Mouse (Mus musculus) limb, embryonic 10.5 days (tissue): ENCODE results near the gene Slc10a6. TPM values are rescaled to one million over a fixed set of nuclear protein-coding genes. Genes with fewer than 3 reads are reported as not detected.

Experiments
- DNase-seq: peaks from one replicate; pipeline ENCODE4 v3.0.0-alpha.2; 2017; ENCODE audit warnings: low spot score
- H3K27ac ChIP-seq: fragments of 300-500 bp; sonication (generic); 2 replicates; pipeline ENCODE4 v1.5.1; 2016; ENCODE audit warnings: mild to moderate bottlenecking
- H3K27me3 ChIP-seq: fragments of 300-500 bp; sonication (generic); 2 replicates; pipeline ENCODE4 v1.6.1; 2016; ENCODE audit warnings: low read depth, mild to moderate bottlenecking; ENCODE audit not compliant: poor library complexity, severe bottlenecking
- H3K36me3 ChIP-seq: fragments of 300-500 bp; sonication (generic); 2 replicates; pipeline ENCODE4 v1.6.1; 2016; ENCODE audit warnings: mild to moderate bottlenecking, moderate library complexity
- H3K4me1 ChIP-seq: fragments of 300-500 bp; sonication (generic); 2 replicates; pipeline ENCODE4 v1.6.1; 2016
- H3K4me3 ChIP-seq: fragments of 300-500 bp; sonication (generic); 2 replicates; pipeline ENCODE4 v1.5.1; 2016; ENCODE audit warnings: mild to moderate bottlenecking, moderate library complexity
- H3K9me3 ChIP-seq: fragments of 300-500 bp; sonication (generic); replicated peaks from 2 replicates; pipeline ENCODE4 v1.6.1; 2016; ENCODE audit warnings: mild to moderate bottlenecking
- WGBS: fragments of 180-500 bp; shearing (Covaris S2); methylation state at CpG from one replicate; pipeline ENCODE4 v1.1.7; 2016; 5-methylcytosine and 5-hydroxymethylcytosine counted together
- polyA plus RNA-seq: library from polyadenylated mRNA; unstranded; fragments of >200 nt; fragmentation: Nextera tagmentation; extraction: Ambion mirVana; gene quantifications from 2 replicates; pipeline ENCODE4 v1.2.1, GENCODE M21; 2016

Gene Slc10a6
- polyA plus RNA-seq, 1 experiment from 2014 or later: not detected

DNA sequence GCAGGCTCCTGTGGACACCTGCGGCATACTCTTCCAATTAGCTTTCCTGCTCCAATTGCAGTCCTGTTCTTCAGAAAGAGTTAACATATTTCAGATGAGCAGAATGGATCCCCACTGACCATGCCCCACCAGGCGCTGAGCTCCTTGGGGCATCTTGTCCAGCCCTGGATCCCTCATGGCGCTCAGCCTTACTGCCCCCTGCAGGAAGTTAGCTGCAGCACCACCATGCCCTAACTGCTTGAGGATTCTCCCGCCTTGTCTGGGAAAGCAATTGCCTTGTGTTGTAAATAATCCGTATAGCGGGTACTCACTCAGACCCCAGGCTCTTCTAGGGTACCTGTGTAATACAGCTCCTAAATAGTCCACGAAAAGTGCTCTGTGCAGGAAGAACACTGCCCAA lies 42.0 kb downstream of the Slc10a6 start:
- no peak for DNase-seq
- H3K27me3 ChIP-seq: no peaks in the 10 kb centered on the region
- no peaks in the 10 kb centered on the region for H3K4me1 ChIP-seq
- H3K4me3 ChIP-seq: no peak overlapping the region
- H3K27ac ChIP-seq: no peak overlapping the region
- H3K9me3 ChIP-seq: no peaks in the 10 kb centered on the region
- WGBS: 78% methylated on average over 7 of the region's 7 CpGs
- H3K36me3 ChIP-seq: no peaks in the 10 kb centered on the region

DNA sequence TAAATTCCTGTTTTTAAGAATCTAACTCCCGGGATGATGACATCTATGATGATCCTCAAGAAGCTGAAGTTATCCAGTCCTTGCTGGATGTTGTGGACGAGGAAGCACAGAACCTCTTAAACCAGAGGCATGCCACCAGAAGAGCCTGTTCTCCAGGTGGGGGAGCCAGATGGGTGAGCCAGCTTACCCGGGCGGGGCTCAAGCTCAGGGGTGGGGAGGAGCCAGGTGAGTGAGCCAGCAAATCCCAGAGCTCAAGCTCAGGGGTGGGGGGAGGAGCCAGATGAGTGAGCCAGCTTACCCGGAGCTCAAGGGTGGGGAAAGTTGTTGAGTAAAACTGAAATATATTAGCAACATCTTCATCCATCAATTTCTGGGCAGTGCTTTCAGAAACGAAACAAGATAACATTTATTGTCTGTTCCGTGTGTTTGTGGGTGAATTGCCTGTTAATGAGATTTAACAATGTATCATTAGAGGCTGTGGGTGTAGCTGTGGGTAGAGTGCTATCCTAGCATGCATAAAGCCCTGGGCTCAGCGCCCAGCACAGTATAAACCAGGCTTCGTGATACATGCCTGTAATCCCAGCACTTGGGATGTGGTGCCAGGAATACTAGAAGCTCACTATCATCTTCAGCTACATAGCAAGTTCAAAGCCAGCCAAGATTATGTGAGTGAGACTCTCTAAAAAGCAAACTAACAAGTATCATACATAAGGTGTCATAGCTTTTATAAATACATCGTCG lies 49.4 kb downstream of the Slc10a6 start:
- H3K4me1 ChIP-seq: no peaks in the 10 kb centered on the region
- DNase-seq: no peak
- H3K36me3 ChIP-seq: peaks cover 13% of the 10 kb centered on the region
- no peak overlapping the region for H3K27ac ChIP-seq
- H3K4me3 ChIP-seq: no peak overlapping the region
- 74% methylated on average over 11 of the region's 11 CpGs for WGBS
- no peaks in the 10 kb centered on the region for H3K27me3 ChIP-seq
- H3K9me3 ChIP-seq: no peaks in the 10 kb centered on the region

- DNase-seq: no peak
- Histone ChIP-seq H3K27me3 (no peaks in the 10 kb centered on the region), H3K36me3 (peaks cover 14% of the 10 kb centered on the region), H3K9me3 (no peaks in the 10 kb centered on the region), H3K4me3 (no peak overlapping the region), H3K27ac (no peak overlapping the region), H3K4me1 (no peaks in the 10 kb centered on the region)
- 93% methylated on average over 9 of the region's 9 CpGs for WGBS
These were observed 59.8 kb downstream of the Slc10a6 start for GRCm38 (mm10) chr5:103569446-103569845.

- H3K9me3 ChIP-seq: no peaks in the 10 kb centered on the region
- WGBS: 94% methylated on average over 4 of the region's 4 CpGs
- DNase-seq: no peak
- H3K27me3 ChIP-seq: no peaks in the 10 kb centered on the region
- H3K36me3 ChIP-seq: peaks cover 17% of the 10 kb centered on the region
- no peaks in the 10 kb centered on the region for H3K4me1 ChIP-seq
- H3K4me3 ChIP-seq: no peak overlapping the region
- no peak overlapping the region for H3K27ac ChIP-seq
These were observed 61.2 kb downstream of the Slc10a6 start for GRCm38 (mm10) chr5:103568034-103568433.

DNA sequence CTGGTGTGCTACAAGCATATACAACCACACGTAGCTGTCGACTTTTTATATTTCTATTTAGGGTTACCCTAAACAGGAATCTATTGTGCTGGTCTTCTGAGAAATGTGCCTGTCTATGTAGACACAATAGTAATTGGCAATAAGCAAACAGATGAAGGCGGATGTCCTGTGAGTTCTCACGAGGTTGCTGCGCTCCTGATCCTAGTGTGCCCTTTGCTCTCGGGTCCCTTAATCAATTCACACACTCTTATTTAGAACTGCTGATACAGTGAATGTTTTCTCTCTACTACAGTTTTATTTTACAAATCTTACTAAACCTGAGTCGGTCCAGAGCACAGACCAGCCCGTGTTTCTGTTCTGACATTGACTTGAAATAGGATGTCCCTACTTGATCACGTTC lies 68.7 kb downstream of the Slc10a6 start:
- DNase-seq: no peak
- Histone ChIP-seq H3K4me3 (no peak overlapping the region), H3K36me3 (peaks cover 49% of the 10 kb centered on the region), H3K27ac (no peak overlapping the region), H3K9me3 (no peaks in the 10 kb centered on the region), H3K27me3 (no peaks in the 10 kb centered on the region), H3K4me1 (no peaks in the 10 kb centered on the region)
- 94% methylated on average over 9 of the region's 9 CpGs for WGBS

Other genes with a start within 250 kb of the Slc10a6 start
- gene Ptpn13, start 204.2 kb downstream of the Slc10a6 start, polyA plus RNA-seq: 10.4 and 11.1 TPM in 2 replicates
- gene 1700016H13Rik, start 26.6 kb upstream of the Slc10a6 start, polyA plus RNA-seq: 0.16 and 0.20 TPM in 2 replicates
- gene Aff1, start 63.0 kb upstream of the Slc10a6 start, polyA plus RNA-seq: 4.0 and 4.6 TPM in 2 replicates